Mouse (Mus musculus): Measurements from ENCODE around the gene Gm20388. TPM values are rescaled to one million over a fixed set of nuclear protein-coding genes. Genes with fewer than 3 reads are reported as not detected.

The Gm20388 gene
- polyA plus RNA-seq, 1 experiment from 2014 or later = not detected

- ATAC-seq (ENCODE audit: low read depth) (no peak), DNase-seq (no peak)
- Histone ChIP-seq H3K9me3 (replicated peaks) (no peaks in the 10 kb centered on the region), H3K27me3 (peaks cover 3% of the 10 kb centered on the region; the same call in 1 of the 2 replicates), H3K36me3 (no peaks in the 10 kb centered on the region), H3K27ac (no peak overlapping the region), H3K4me3 (replicated peaks) (no peak overlapping the region), H3K4me1 (replicated peaks) (peaks cover 73% of the 10 kb centered on the region), H3K4me2 (no peak overlapping the region), H3K9ac (no peak overlapping the region)
- WGBS (ENCODE audit: insufficient replicate concordance) = 81% methylated on average over 9 of the region's 9 CpGs
These were observed 375.2 kb downstream of the Gm20388 start for GRCm38 (mm10) chr8:120285878-120286277.

DNA sequence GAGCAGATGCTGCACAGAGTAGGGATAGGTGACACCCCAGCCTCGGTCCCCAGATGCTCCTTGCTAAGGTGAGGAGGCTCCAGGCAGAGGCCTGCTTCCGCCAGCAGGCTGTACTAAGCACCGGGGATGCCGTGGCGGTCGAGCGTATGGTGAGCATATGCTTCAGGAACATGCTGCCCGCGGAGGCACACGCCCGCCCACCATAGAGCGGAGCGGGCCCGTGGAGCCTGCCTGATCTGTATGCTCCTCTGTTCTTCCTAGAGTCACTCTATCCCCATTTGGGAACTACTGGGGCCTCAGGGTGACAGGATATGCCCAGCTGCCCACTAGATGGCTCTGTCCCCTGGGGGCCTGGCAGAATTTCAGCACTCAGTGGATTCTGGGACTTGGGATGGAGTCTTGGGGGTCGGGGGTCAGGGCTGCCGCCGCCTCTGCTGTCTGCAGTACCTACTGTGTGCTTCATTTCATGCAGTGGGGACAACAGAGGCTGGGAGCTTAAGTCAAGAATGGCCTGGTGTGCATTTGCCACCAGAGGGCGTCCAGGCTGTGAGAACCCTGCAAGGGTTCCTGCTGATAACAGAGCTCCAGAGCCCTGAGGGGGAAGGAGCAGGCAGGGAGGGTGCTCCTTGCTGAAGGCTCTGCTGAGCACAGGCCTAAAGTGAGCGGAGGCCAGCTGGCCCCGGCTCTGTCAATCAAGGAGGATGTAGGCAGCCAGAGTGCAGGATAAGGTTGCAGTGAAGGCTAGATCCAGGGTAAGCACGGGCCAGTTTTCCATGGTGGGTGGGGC lies 377.7 kb downstream of the Gm20388 start:
- Histone ChIP-seq H3K9ac (peak overlapping the region; percentile 91), H3K4me3 (replicated peaks) (no peak overlapping the region), H3K4me2 (peak overlapping the region; percentile 42), H3K9me3 (replicated peaks) (no peaks in the 10 kb centered on the region), H3K36me3 (no peaks in the 10 kb centered on the region), H3K27ac (peak overlapping the region; percentile 100), H3K27me3 (no peaks in the 10 kb centered on the region), H3K4me1 (replicated peaks) (peaks cover 81% of the 10 kb centered on the region)
- DNase-seq (peak; percentile 79), ATAC-seq (ENCODE audit: low read depth) (peak; percentile 71)
- WGBS (ENCODE audit: insufficient replicate concordance) = 42% methylated on average over 21 of the region's 21 CpGs

GRCm38 (mm10) chr8:120289191-120289590 lies 378.6 kb downstream of the Gm20388 start:
- DNase-seq = no peak
- WGBS (ENCODE audit: insufficient replicate concordance) = 75% methylated on average over 7 of the region's 7 CpGs
- ATAC-seq (ENCODE audit: low read depth) = no peak
- Histone ChIP-seq H3K4me1 (replicated peaks) (peaks cover 85% of the 10 kb centered on the region), H3K4me3 (replicated peaks) (no peak overlapping the region), H3K9me3 (replicated peaks) (no peaks in the 10 kb centered on the region), H3K27me3 (no peaks in the 10 kb centered on the region), H3K4me2 (peak overlapping the region; percentile 87), H3K36me3 (no peaks in the 10 kb centered on the region), H3K27ac (peak overlapping the region; percentile 100), H3K9ac (peak overlapping the region; percentile 91)

- peak overlapping the region; percentile 87 for H3K4me2 ChIP-seq
- H3K27ac ChIP-seq = peak overlapping the region; percentile 100
- H3K27me3 ChIP-seq = no peaks in the 10 kb centered on the region
- H3K4me3 ChIP-seq (replicated peaks) = peak overlapping the region; percentile 11; the same call in 1 of the 2 replicates
- WGBS (ENCODE audit: insufficient replicate concordance) = 67% methylated on average over 10 of the region's 10 CpGs
- no peaks in the 10 kb centered on the region for H3K36me3 ChIP-seq
- H3K4me1 ChIP-seq (replicated peaks) = peaks cover 85% of the 10 kb centered on the region
- H3K9ac ChIP-seq = peak overlapping the region; percentile 91
- H3K9me3 ChIP-seq (replicated peaks) = no peaks in the 10 kb centered on the region
- DNase-seq = no peak
- no peak for ATAC-seq (ENCODE audit: low read depth)
These were observed 379.1 kb downstream of the Gm20388 start for GRCm38 (mm10) chr8:120289698-120290181.

GRCm38 (mm10) chr8:120290614-120291013 lies 380.0 kb downstream of the Gm20388 start:
- Histone ChIP-seq H3K4me1 (replicated peaks) (peaks cover 85% of the 10 kb centered on the region), H3K9me3 (replicated peaks) (no peaks in the 10 kb centered on the region), H3K9ac (peak overlapping the region; percentile 91), H3K4me3 (replicated peaks) (no peak overlapping the region), H3K27ac (peak overlapping the region; percentile 100), H3K27me3 (no peaks in the 10 kb centered on the region), H3K4me2 (peak overlapping the region; percentile 87), H3K36me3 (no peaks in the 10 kb centered on the region)
- ATAC-seq (ENCODE audit: low read depth) = no peak
- DNase-seq = no peak
- 75% methylated on average over 15 of the region's 15 CpGs for whole genome bisulfite sequencing (ENCODE audit: insufficient replicate concordance)

- peaks cover 91% of the 10 kb centered on the region for H3K4me1 ChIP-seq (replicated peaks)
- H3K4me2 ChIP-seq = peak overlapping the region; percentile 87
- no peaks in the 10 kb centered on the region for H3K27me3 ChIP-seq
- H3K9me3 ChIP-seq (replicated peaks) = no peaks in the 10 kb centered on the region
- H3K9ac ChIP-seq = peak overlapping the region; percentile 91
- 83% methylated on average over 9 of the region's 9 CpGs for WGBS (ENCODE audit: insufficient replicate concordance)
- H3K4me3 ChIP-seq (replicated peaks) = peak overlapping the region; percentile 70
- no peaks in the 10 kb centered on the region for H3K36me3 ChIP-seq
- H3K27ac ChIP-seq = peak overlapping the region; percentile 100
- DNase-seq (no peak), ATAC-seq (ENCODE audit: low read depth) (no peak)
These were observed 381.0 kb downstream of the Gm20388 start for GRCm38 (mm10) chr8:120291650-120292049.

GRCm38 (mm10) chr8:120292316-120293107 lies 381.9 kb downstream of the Gm20388 start:
- H3K9me3 ChIP-seq (replicated peaks) = no peaks in the 10 kb centered on the region
- no peak for ATAC-seq (ENCODE audit: low read depth)
- no peaks in the 10 kb centered on the region for H3K27me3 ChIP-seq
- H3K4me3 ChIP-seq (replicated peaks) = peak overlapping the region; percentile 70
- H3K27ac ChIP-seq = peak overlapping the region; percentile 100
- peak overlapping the region; percentile 91 for H3K9ac ChIP-seq
- no peaks in the 10 kb centered on the region for H3K36me3 ChIP-seq
- DNase-seq = no peak
- H3K4me1 ChIP-seq (replicated peaks) = peaks cover 98% of the 10 kb centered on the region
- peak overlapping the region; percentile 87 for H3K4me2 ChIP-seq
- 59% methylated on average over 8 of the region's 8 CpGs for WGBS (ENCODE audit: insufficient replicate concordance)

- H3K36me3 ChIP-seq = no peaks in the 10 kb centered on the region
- H3K4me2 ChIP-seq = peak overlapping the region; percentile 87
- peak overlapping the region; percentile 100 for H3K27ac ChIP-seq
- H3K9ac ChIP-seq = peak overlapping the region; percentile 91
- no peaks in the 10 kb centered on the region for H3K9me3 ChIP-seq (replicated peaks)
- H3K27me3 ChIP-seq = no peaks in the 10 kb centered on the region
- H3K4me3 ChIP-seq (replicated peaks) = peak overlapping the region; percentile 70
- peaks cover 95% of the 10 kb centered on the region for H3K4me1 ChIP-seq (replicated peaks)
- ATAC-seq (ENCODE audit: low read depth) = peak; percentile 86
- DNase-seq = peak; percentile 89
- WGBS (ENCODE audit: insufficient replicate concordance) = 12% methylated on average over 18 of the region's 18 CpGs
These were observed 383.0 kb downstream of the Gm20388 start for GRCm38 (mm10) chr8:120293421-120294357.

DNA sequence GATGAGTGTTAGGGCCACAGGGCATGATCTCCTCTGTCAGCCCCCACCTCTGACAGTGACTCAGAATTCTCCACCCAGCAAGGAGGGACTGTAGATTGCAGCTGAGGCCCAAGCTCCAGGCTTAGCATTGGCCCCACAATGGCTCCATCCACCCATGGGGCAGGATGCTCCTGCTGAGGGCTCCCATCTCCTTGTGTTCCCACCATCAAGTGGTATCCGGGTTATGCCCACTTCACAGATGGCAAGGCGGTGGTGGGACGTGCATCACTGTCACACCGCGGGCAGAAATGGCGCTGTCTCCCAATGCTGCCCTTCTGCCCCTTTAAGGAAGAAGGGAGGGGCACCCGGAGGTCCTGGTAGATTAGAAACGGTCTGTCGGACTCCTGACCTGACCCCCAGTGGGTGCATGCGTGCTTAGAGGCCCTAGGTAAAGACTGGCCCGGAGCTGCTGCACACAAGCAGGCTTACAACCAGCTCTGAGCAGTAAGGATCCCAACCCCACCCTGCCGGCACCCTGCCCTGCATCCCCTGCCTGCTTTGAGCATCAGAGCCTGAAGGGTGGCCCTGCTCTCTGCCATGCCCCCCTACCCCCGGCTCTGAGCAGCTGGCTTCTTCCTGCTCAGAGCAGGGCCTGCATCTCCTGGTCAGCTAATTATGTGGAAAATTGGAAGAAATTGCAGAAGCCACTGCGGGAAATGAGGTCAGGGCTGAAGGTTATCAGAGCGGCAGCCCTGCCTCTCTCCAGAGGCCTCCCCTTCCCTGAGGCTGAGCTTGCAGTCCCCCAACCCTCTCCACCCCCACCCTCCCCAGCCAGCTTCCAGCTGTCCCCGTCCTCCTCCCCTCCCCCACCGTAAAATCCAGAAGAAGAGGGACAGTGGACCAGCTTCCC lies 384.6 kb downstream of the Gm20388 start:
- Histone ChIP-seq H3K9me3 (replicated peaks) (no peaks in the 10 kb centered on the region), H3K27ac (peak overlapping the region; percentile 100), H3K9ac (peak overlapping the region; percentile 91), H3K4me2 (peak overlapping the region; percentile 87), H3K4me1 (replicated peaks) (peaks cover 89% of the 10 kb centered on the region), H3K36me3 (no peaks in the 10 kb centered on the region), H3K27me3 (no peaks in the 10 kb centered on the region), H3K4me3 (replicated peaks) (peak overlapping the region; percentile 70)
- WGBS (ENCODE audit: insufficient replicate concordance) = 16% methylated on average over 17 of the region's 17 CpGs
- ATAC-seq (ENCODE audit: low read depth) (peak; percentile 67), DNase-seq (peak; percentile 73)

GRCm38 (mm10) chr8:120297000-120297399 lies 386.4 kb downstream of the Gm20388 start:
- H3K4me2 ChIP-seq = no peak overlapping the region
- no peaks in the 10 kb centered on the region for H3K27me3 ChIP-seq
- H3K9ac ChIP-seq = no peak overlapping the region
- no peak for ATAC-seq (ENCODE audit: low read depth)
- no peak overlapping the region for H3K4me3 ChIP-seq (replicated peaks)
- no peaks in the 10 kb centered on the region for H3K36me3 ChIP-seq
- no peak for DNase-seq
- no peaks in the 10 kb centered on the region for H3K9me3 ChIP-seq (replicated peaks)
- WGBS (ENCODE audit: insufficient replicate concordance) = 76% methylated on average over 5 of the region's 5 CpGs
- peaks cover 83% of the 10 kb centered on the region for H3K4me1 ChIP-seq (replicated peaks)
- peak overlapping the region; percentile 100 for H3K27ac ChIP-seq

Measured in liver, embryonic 13.5 days (tissue).